Mouse (Mus musculus) forebrain, postnatal 0 days (tissue): Measurements from ENCODE around the gene Gabarap. TPM values are rescaled to one million over a fixed set of nuclear protein-coding genes. Genes with fewer than 3 reads are reported as not detected.
A peak's percentile ranks its signal among the peaks of the same experiment; 100 is the strongest.

Source experiments
- ATAC-seq: fragments of 200-750 bp; cut with Nextera tagmentation; 2 replicates; pipeline ENCODE4 v1.8.0; 2017; ENCODE audit warnings: mild to moderate bottlenecking, moderate library complexity
- DNase-seq: peaks from one replicate; pipeline ENCODE4 v3.0.0-alpha.2; 2015
- H3K27ac ChIP-seq: fragments of 300-500 bp; sonication (generic); 2 replicates; pipeline ENCODE4 v1.5.1; 2014; ENCODE audit warnings: low read depth, mild to moderate bottlenecking, antibody characterized with exemption, low read length, moderate library complexity, mixed read lengths
- H3K27me3 ChIP-seq: fragments of 300-500 bp; sonication (generic); 2 replicates; pipeline ENCODE4 v1.6.1; 2014; ENCODE audit warnings: mild to moderate bottlenecking, low read length, mixed read lengths; ENCODE audit not compliant: insufficient read depth
- H3K36me3 ChIP-seq: fragments of 300-500 bp; sonication (generic); 2 replicates; pipeline ENCODE4 v1.6.1; 2014; ENCODE audit warnings: mild to moderate bottlenecking, moderate library complexity; ENCODE audit not compliant: insufficient read depth
- H3K4me1 ChIP-seq: fragments of 300-500 bp; sonication (generic); 2 replicates; pipeline ENCODE4 v1.6.1; 2014; ENCODE audit warnings: antibody characterized with exemption; ENCODE audit not compliant: insufficient read depth
- H3K4me2 ChIP-seq: fragments of 300-500 bp; sonication (generic); 2 replicates; pipeline ENCODE4 v1.6.1; 2014; ENCODE audit warnings: low read depth, mild to moderate bottlenecking, moderate library complexity
- H3K4me3 ChIP-seq: fragments of 300-500 bp; sonication (generic); 2 replicates; pipeline ENCODE4 v1.5.1; 2014; ENCODE audit warnings: low read depth, low read length, mixed read lengths
- H3K9ac ChIP-seq: fragments of 300-500 bp; sonication (generic); 2 replicates; pipeline ENCODE4 v1.6.1; 2014; ENCODE audit warnings: mild to moderate bottlenecking
- H3K9me3 ChIP-seq: fragments of 300-500 bp; sonication (generic); 2 replicates; pipeline ENCODE4 v1.6.1; 2016; ENCODE audit warnings: low read length
- CTCF ChIP-seq: sonication (generic); IDR thresholded peaks from 2 replicates; pipeline ENCODE4 v1.5.1; 2016; ENCODE audit warnings: antibody characterized with exemption, control low read depth, low read depth
- WGBS: fragments of 180-500 bp; shearing (Covaris S2); extraction: QIAGEN DNeasy Blood & Tissue Kit; methylation state at CpG from one replicate; pipeline ENCODE4 v1.1.7; 2014; 5-methylcytosine and 5-hydroxymethylcytosine counted together
- polyA plus RNA-seq: library from polyadenylated mRNA; unstranded; fragments of >200 nt; fragmentation: Nextera tagmentation; extraction: Ambion mirVana; gene quantifications from 2 replicates; pipeline ENCODE4 v1.2.1, GENCODE M21; 2015
- total RNA-seq: library from RNA; depleted of rRNA; stranded (reverse); fragments of >200 nt; gene quantifications from 2 replicates; pipeline ENCODE4 v1.2.3, GENCODE M21; 2014; rRNA removed

Gabarap gene
- total RNA-seq (246 and 261 TPM in 2 replicates), polyA plus RNA-seq (574 and 668 TPM in 2 replicates)

DNA sequence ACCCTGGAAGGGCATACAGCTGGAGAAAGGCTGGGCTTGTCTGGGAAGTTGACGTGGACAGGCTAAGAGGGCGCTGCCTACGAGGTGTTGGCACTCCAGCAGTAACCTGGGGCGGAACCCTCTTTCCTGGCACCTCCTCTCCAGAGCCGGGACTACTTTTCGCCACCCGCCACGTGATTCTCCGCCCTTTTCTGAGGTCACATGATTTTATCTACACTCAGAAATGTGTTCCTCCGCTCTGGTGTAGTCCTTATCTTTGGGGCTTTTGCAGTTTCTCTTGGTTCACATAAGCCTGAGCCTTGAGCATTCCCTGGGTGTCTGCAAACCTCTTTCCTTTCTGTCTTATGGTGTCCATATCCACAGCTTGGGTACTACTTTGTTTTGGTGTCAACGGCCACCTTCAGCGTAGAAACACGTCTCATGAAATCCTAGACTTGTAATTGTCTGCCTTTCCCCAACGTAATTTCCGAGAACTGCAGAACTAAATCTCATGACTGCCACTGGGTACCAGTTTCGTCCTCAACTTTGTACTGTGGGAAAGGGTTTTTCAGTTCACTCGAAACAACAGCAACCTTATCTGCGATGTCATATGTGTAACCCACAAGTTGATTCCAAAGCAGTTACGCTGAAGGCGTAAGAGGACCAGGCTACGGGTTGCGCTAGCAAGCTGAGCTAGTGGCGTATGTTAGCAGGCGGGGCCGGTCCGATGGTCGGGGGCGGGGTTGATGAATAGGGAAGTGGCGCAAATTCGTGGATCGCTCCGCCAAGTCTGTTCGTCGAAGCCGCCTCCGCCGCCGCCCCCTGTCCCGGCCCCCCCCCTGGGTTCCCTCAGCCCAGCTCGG, at the start of gene Gabarap:
Gene Gabarap (plus strand): TSS at position 294 of the 842 bp plus-strand sequence.
- no peak for TF ChIP-seq CTCF
- DNase-seq (peak; percentile 97), ATAC-seq (peak; percentile 76)
- H3K4me2 ChIP-seq = peak within 1 kb of the TSS; percentile 73
- peaks cover 8% of the 10 kb centered on the region for H3K4me1 ChIP-seq
- H3K36me3 ChIP-seq = peaks cover 54% of the 10 kb centered on the region
- H3K4me3 ChIP-seq = peak within 1 kb of the TSS; percentile 79
- H3K27ac ChIP-seq = peak within 1 kb of the TSS; percentile 90
- no peaks in the 10 kb centered on the region for H3K27me3 ChIP-seq
- no peaks in the 10 kb centered on the region for H3K9me3 ChIP-seq
- H3K9ac ChIP-seq = peak within 1 kb of the TSS; percentile 88
- under 1% methylated on average over 40 of the region's 40 CpGs for WGBS

DNA sequence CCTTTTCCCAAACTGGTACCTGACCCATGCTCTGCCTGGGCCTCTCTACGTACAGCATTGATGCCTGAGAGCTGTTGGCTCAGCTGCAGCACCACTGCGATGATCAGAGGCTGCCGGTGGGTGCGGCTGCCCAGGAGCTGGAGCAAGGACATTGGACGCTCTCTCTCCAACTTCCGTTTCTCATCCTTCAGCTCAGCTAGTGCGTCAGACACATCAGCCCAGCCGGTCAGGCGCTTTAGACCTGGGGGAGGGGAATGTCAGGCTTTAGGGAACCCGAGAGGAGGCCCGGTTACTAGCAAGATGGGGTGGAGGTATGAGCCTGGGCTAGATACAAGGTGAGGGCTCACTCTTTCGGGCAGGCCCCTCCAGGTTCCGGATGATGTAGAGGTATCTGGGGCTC, 45.7 kb upstream of the Gabarap start:
- Histone ChIP-seq H3K36me3 (no peaks in the 10 kb centered on the region), H3K9me3 (no peaks in the 10 kb centered on the region), H3K4me3 (no peak overlapping the region), H3K4me1 (no peaks in the 10 kb centered on the region), H3K4me2 (no peak overlapping the region), H3K9ac (no peak overlapping the region), H3K27me3 (no peaks in the 10 kb centered on the region; the same call in 1 of the 2 replicates), H3K27ac (no peak overlapping the region)
- 80% methylated on average over 13 of the region's 13 CpGs for WGBS
- no peak for DNase-seq
- no peak for ATAC-seq
- TF ChIP-seq CTCF = no peak

DNA sequence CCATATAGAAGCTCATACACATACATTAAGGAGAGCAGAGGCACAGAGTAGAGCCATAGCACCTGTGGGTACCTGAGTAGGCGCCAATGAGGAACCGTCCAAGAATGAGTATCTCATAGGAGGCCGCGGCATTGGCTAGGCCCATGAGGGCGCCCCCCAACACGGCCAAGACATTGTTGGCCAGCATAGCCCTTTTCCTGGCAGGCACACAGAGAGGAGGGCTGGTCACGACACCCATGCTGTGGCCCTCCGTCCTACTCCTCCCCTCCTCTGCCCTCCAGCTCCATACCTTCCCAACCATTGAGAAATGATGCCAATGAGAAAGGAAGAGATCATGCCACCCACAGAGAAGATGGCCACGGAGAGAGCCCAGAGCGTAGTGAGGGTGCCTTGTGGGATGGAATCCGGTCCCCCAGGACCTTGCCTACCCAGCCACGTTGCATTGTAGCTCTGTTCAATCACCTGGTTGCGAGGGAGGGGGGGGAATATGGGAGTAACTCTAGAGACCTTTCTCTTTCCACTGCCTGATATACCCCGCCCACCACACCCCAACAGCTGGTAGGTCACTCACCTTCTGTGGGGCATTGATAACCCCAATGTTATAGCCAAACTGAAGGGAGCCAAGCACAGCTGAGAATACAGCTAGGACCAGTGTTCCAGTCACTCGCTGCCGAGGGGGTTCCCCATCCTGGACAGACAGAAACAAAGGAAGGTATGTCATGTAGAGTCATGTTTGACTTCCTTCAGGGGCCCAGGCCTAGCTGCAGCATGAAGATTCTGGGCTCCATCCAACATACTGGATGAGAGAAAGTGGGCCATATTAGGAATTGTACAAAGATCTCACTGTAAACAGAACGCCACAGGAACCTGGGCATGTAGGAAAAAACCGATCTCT, 44.7 kb upstream of the Gabarap start:
- no peaks in the 10 kb centered on the region for H3K36me3 ChIP-seq
- H3K27ac ChIP-seq = no peak overlapping the region
- H3K4me3 ChIP-seq = no peak overlapping the region
- no peaks in the 10 kb centered on the region for H3K4me1 ChIP-seq
- WGBS = 91% methylated on average over 18 of the region's 18 CpGs
- TF ChIP-seq CTCF = no peak
- ATAC-seq (no peak), DNase-seq (no peak)
- no peaks in the 10 kb centered on the region; the same call in 1 of the 2 replicates for H3K27me3 ChIP-seq
- H3K4me2 ChIP-seq = no peak overlapping the region
- no peaks in the 10 kb centered on the region for H3K9me3 ChIP-seq
- H3K9ac ChIP-seq = no peak overlapping the region

DNA sequence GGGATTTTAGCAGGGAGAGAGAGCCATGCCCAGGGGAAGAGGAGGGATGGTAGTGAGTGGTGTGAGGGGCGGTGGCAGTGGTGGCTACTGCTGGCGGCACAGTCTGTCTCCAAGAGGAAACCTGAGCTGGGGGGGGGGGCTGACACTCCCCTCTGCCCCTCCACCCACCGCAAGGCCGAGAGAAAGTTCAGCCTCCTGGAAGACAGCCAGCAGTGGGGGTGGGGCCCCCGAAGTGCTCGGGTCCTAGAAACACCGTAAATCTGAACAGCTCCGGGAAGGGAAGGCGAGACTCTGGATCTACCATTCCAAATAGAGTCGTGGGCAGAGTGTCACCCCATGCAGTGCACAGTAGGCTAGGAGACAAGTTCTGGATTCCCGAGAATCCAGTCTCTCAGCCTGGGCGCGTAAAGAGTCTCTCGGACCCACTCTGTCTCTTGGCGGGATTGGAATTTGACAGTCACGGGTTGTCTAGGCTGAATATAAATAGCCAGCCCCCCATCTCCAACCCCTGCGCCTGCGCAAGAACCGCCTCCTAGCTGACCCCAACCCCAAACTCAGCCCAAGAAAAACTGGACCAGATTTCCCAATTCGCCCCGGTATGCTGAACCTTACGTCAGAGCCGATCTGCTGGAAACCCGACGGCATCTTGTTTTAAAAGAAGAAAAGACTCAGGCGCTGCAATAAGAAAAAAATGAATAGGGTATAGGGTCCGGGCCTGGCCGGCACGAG, 43.4 kb upstream of the Gabarap start:
- no peak for TF ChIP-seq CTCF
- Histone ChIP-seq H3K36me3 (no peaks in the 10 kb centered on the region), H3K4me1 (no peaks in the 10 kb centered on the region), H3K4me3 (peak overlapping the region; percentile 39), H3K9ac (peak overlapping the region; percentile 43), H3K9me3 (no peaks in the 10 kb centered on the region), H3K4me2 (peak overlapping the region; percentile 51), H3K27me3 (no peaks in the 10 kb centered on the region; the same call in 1 of the 2 replicates), H3K27ac (no peak overlapping the region)
- no peak for DNase-seq
- peak; percentile 26 for ATAC-seq
- WGBS = 3% methylated on average over 29 of the region's 29 CpGs

DNA sequence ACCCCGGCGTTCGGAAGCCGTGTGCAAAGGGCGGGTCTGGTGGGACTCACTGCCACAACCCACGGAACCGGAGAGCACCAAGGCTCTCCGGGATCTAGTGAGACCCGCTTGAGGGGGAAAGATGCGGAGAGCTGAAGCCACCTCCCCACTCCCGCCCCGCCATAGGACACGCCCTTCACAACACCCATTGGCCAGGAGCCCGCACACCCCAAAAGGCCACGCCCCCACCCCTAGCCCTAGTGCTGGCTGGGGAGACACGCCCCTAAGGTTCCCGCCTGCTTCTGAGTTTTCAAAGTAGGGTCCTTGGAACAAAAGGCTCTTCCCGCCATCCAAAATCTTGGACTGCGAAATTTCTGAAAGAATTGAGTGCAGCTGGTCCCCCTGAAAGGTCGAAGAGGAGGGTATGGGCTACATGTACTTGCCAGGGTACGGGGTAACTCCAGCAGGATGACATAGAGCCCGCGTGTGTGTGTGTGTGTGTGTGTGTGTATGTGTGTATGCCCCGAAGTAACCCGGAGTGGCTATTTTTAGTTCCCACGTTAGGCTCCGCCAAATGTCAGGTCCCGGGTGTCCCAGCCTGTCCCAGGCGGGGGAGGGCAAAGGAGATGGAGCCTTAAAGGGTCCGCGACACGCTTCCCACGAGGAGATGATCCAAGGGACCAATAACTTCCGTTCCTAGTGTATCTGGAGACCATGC, 42.7 kb upstream of the Gabarap start, which contains the start of gene Slc2a4:
Gene Slc2a4 (minus strand): TSS at position 123 of the 697 bp plus-strand sequence.
- Histone ChIP-seq H3K4me3 (peak within 1 kb of the TSS; percentile 39), H3K27ac (no peak within 1 kb of the TSS), H3K27me3 (no peaks in the 10 kb centered on the region; the same call in 1 of the 2 replicates), H3K36me3 (no peaks in the 10 kb centered on the region), H3K9ac (peak within 1 kb of the TSS; percentile 43), H3K4me2 (peak within 1 kb of the TSS; percentile 51), H3K9me3 (no peaks in the 10 kb centered on the region), H3K4me1 (no peaks in the 10 kb centered on the region)
- ATAC-seq (peak; percentile 94), DNase-seq (peak; percentile 90)
- TF ChIP-seq CTCF = no peak
- under 1% methylated on average over 34 of the region's 34 CpGs for WGBS

DNA sequence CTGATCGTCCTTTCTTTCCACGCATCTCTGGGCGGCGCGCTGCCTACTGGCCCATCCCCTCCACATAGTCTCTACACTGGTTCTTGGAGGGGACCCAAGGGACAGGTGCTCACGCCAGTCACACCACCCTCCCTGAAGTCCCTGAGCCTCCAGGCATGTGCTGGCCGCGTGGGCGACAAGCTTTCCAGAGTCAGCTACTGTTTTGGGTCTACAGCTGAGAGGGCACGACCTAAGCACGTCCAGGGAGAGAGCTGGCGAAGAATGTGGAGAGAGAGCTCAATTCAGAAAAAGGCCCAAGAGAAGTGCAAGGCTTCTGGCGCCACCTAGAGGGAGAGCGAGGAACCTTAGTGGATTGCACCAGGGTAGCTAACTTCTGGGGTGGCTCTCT, 42.2 kb upstream of the Gabarap start:
- TF ChIP-seq CTCF = peak; percentile 85
- Histone ChIP-seq H3K27me3 (no peaks in the 10 kb centered on the region; the same call in 1 of the 2 replicates), H3K9me3 (no peaks in the 10 kb centered on the region), H3K4me2 (peak overlapping the region; percentile 51), H3K4me1 (no peaks in the 10 kb centered on the region), H3K9ac (0 out of 2 replicates have a peak overlapping the region, but pooled peaks have one; percentile 43), H3K27ac (no peak overlapping the region), H3K36me3 (no peaks in the 10 kb centered on the region), H3K4me3 (peak overlapping the region; percentile 39)
- DNase-seq (peak; percentile 84), ATAC-seq (peak; percentile 61)
- under 1% methylated on average over 14 of the region's 14 CpGs for WGBS
